Mouse (Mus musculus) heart, adult 11 months (tissue): ENCODE measurements around the gene Mpv17l2.

Experiments used
- DNase-seq: peaks from one replicate; pipeline ENCODE4 v3.0.0; 2022

Gene Mpv17l2

GRCm38 (mm10) chr8:70760775-70761406, at the start of gene Mpv17l2:
Gene Mpv17l2 (minus strand): TSS chr8:70760946.
- DNase-seq, result peak; percentile 100

- DNase-seq, result no peak
These were observed 48.4 kb upstream of the Mpv17l2 start for GRCm38 (mm10) chr8:70808955-70809701.

- no peak for DNase-seq
These were observed 47.5 kb upstream of the Mpv17l2 start, which contains the start of gene Il12rb1 for GRCm38 (mm10) chr8:70808239-70808638. Gene Il12rb1 (plus strand): TSS chr8:70808449.

DNA sequence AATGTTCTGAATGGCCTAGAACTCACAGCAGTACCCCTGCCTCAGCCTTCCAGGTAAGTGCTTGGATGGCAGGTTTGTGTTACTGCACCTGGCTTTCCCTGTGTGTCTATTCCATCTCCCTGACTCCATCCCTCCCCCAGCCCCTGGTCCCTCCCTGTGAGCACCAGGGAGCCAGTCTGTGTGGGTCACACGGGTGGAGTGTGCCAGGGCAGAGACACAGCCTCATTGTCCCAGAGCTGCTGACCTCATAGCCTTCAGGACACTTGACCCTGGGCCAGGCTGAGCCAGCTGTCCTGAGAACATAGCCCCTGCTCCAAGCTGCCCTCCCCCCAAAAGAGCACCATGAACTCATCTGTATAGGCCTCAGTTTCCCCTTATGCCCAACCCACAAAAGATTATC, 46.6 kb upstream of the Mpv17l2 start:
- DNase-seq, result no peak

DNA sequence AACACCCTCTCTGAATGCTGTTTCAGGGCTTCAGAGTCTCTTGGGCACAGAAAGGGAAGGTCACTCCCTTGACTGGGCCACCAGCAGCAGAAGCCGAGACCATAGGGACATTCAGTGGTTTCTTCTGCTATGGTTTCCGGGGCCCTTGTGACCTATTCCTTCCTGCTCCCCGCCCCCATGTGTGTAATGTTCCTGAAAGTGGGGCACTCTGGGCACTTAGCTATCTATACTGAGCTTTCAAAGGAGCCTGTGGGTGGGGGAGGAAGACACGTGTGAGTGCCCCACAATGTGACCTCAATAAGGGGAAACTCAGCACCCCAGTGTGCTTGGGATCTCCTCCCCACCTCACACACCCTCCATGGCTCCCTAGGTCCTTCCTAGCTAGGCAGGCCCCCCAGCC, 45.8 kb upstream of the Mpv17l2 start:
- DNase-seq, result peak; percentile 98

GRCm38 (mm10) chr8:70804481-70805206, 43.9 kb upstream of the Mpv17l2 start, which contains the start of gene Mast3:
Gene Mast3 (minus strand): TSS chr8:70805054.
- peak; percentile 99 for DNase-seq

- DNase-seq, result peak; percentile 97
These were observed 43.2 kb upstream of the Mpv17l2 start for GRCm38 (mm10) chr8:70803761-70804480.

DNA sequence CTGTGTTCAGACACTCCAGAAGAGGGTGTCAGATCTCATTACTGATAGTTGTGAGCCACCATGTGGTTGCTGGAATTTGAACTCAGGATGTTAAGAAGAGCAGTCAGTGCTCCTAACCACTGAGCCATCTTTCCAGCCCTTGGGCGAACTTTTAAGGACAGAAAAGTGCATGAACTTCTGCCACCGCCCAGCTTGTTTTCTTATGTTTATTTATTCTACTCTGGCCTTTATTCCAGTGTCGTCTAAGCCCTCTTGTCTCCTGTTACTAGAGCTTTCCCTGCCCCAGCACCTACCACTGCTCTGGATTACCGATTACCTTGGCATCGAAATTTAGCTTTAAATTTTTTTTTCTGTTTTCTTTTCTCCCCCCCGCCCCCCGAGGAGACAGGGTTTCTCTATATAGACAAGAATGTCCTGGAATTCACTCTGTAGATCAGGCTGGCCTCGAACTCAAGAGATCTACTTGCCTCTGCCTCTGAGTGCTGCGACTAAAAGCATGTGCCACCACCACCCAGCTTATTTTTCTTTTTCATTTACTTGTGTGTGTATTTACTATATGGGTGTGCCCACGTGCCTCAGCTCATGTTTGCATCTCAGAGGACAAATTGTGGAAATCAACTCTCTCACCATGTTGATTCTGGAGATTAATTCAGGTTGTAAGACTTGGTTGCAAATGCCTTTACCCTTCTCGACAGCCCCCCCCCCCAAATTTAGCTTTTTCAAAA, 42.2 kb upstream of the Mpv17l2 start:
- no peak for DNase-seq

GRCm38 (mm10) chr8:70801830-70802229, 41.1 kb upstream of the Mpv17l2 start:
- no peak for DNase-seq

DNA sequence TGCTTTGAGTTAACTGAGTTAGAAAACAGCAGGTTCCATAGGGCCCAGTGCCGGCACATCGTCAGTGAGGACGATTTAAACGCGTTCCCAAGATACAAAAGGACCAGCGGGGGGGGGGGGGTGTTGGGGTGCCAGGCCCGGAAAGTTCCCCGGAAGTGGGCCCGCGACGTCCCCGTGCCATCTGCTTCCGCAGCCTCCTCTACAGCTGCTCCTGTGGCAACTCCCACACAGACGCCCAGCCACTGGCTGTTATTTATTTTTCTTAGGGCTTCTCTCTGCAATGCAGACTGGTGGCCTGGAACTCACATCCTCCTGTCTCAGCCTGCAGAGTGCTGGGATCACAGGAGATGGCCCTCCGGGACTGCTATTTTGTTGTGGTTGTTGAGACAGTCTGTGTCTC, 40.4 kb upstream of the Mpv17l2 start:
- peak; percentile 94 for DNase-seq

- no peak for DNase-seq
These were observed 39.9 kb upstream of the Mpv17l2 start for GRCm38 (mm10) chr8:70800648-70801047.

DNA sequence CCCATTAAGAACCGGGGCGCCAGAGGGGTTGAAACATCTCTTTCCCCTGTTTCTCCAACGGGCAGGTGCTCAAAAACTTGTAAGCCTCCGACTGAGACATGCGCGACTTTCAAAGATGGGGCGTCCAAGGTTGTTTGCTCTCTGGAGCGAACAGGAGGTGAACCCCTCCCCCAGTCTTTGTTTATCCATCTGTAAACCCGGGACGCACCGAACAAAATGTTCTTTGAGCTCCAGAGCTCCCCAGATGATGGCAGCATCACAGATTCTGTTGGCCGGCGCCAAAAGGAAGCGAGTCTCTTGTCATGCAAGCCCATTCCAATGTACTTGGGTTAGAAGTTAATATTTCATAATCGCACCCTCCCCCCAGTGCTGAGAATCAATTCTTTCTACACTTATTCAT, 37.5 kb upstream of the Mpv17l2 start:
- DNase-seq, result peak; percentile 98

DNA sequence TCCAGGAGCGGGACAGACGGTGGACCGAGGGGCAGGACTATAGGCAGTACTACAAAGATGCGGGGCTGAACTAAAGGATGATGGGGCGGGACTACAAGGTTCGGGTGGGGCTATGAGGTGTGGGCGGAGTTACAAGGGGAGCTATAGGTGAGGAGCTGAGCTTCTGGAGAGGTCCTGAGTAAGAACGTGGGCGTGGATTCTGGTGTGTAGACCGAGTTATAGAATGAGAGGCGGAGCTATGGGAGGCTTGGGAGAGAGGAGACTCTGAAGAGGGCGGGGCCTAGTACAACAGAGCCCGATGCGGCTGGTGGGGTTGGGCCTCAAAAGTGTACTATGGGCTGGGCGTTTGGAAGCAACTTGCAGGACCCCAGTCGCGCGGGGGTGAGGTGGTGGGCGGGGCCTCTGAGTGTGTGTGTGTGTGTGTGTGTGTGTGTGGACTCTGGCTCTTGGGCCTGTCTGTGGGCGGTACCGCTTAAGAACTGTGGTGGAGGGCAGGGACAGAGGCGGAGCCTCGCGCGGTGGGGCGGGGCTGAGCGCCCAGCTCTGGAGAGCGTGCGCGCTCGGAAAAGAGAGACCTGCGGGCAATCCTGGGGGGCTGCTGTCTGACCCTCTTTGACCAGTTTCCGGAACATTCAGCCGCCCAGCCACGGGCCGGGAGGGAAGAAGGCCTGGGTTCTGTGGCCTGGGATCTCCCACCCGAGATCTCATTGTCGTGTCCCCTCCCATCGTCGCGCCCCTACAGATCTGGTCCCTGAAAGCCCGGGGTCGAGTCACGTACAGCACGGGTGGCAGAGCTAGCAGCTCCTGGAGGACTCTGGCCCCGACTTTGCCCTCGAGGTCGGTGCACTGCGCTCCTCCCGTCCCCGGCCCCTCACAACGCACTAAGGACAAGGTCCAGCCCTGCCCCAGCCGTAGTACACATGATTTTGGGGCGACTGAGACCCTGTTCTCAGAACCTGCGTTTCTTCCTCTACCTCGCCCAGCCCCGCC, 36.6 kb upstream of the Mpv17l2 start:
- DNase-seq, result peak; percentile 99

DNA sequence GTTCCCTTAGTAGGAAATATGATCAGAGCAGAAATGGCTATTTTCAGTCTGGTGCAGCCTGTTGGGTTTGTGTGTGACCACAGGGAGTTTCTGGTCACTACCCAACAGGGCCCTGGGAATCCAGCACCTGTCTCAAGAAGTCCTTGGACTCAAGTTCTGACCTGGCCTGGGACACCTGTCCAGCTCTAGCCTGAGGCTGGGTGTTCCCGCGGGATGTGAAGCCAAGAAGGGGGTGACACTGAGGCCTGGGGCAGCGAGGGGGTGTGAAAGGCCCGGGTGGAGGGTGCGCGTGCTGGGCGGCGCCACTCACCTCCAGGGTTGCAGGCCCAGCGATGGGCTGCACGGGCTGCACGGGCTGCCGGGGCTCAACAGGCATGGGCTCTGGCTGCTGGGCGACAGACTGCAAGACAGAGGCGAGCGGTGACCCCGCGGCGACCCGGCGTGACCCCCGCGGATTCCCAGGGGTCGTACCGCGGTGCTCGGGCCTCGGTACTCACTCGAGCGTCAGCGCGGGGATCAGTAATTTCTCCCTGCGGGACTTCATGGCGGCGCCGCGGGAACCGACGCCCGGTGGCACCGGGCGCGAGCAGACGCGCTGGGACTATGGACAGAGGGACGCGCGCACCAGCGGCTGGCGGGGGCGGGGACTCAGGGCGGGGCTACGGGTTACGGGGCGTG, 35.8 kb upstream of the Mpv17l2 start:
- peak; percentile 99 for DNase-seq

- DNase-seq, result no peak
These were observed 34.6 kb upstream of the Mpv17l2 start for GRCm38 (mm10) chr8:70795370-70795769.

- DNase-seq, result no peak
These were observed 33.5 kb upstream of the Mpv17l2 start for GRCm38 (mm10) chr8:70794215-70794614.

GRCm38 (mm10) chr8:70792700-70793099, 32.0 kb upstream of the Mpv17l2 start:
- DNase-seq, result no peak

GRCm38 (mm10) chr8:70791975-70792691, 31.4 kb upstream of the Mpv17l2 start:
- DNase-seq, result peak; percentile 100

- peak; percentile 98 for DNase-seq
These were observed 30.6 kb upstream of the Mpv17l2 start for GRCm38 (mm10) chr8:70791294-70791701.

GRCm38 (mm10) chr8:70790846-70791245, 30.1 kb upstream of the Mpv17l2 start:
- DNase-seq, result no peak
